Mouse (Mus musculus) embryonic facial prominence, embryonic 11.5 days (tissue): ENCODE results near the gene Ipo13. TPM values are rescaled to one million over a fixed set of nuclear protein-coding genes. Genes with fewer than 3 reads are reported as not detected.

Experiments used
- ATAC-seq: fragments of 200-750 bp; cut with Nextera tagmentation; replicated peaks from 2 replicates; pipeline ENCODE4 v1.8.0; 2017; ENCODE audit warnings: low read depth; ENCODE audit not compliant: insufficient number of reproducible peaks, low FRiP score, low TSS enrichment
- DNase-seq: peaks from one replicate; pipeline ENCODE4 v3.0.0-alpha.2; 2015; ENCODE audit warnings: low spot score
- H3K27ac ChIP-seq: fragments of 300-500 bp; sonication (generic); replicated peaks from 2 replicates; pipeline ENCODE4 v1.5.1; 2014; ENCODE audit warnings: mild to moderate bottlenecking, low read depth, low read length, control low read depth
- H3K27me3 ChIP-seq: fragments of 300-500 bp; sonication (generic); 2 replicates; pipeline ENCODE4 v1.6.1; 2014; ENCODE audit warnings: mild to moderate bottlenecking, low read length, moderate library complexity, mixed read lengths; ENCODE audit not compliant: control insufficient read depth, insufficient read depth
- H3K36me3 ChIP-seq: fragments of 300-500 bp; sonication (generic); replicated peaks from 2 replicates; pipeline ENCODE4 v1.6.1; 2014; ENCODE audit warnings: low read depth, mild to moderate bottlenecking, low read length, moderate library complexity, mixed read lengths; ENCODE audit not compliant: control insufficient read depth, insufficient read depth
- H3K4me1 ChIP-seq: fragments of 300-500 bp; sonication (generic); 2 replicates; pipeline ENCODE4 v1.6.1; 2014; ENCODE audit warnings: low read length, mixed read lengths; ENCODE audit not compliant: control insufficient read depth, insufficient read depth
- H3K4me2 ChIP-seq: fragments of 300-500 bp; sonication (generic); 2 replicates; pipeline ENCODE4 v1.6.1; 2014; ENCODE audit warnings: low read depth, mild to moderate bottlenecking, control low read depth, low read length, moderate library complexity
- H3K4me3 ChIP-seq: fragments of 300-500 bp; sonication (generic); 2 replicates; pipeline ENCODE4 v1.5.1; 2014; ENCODE audit warnings: low read depth, low read length, control low read depth
- H3K9ac ChIP-seq: fragments of 300-500 bp; sonication (generic); replicated peaks from 2 replicates; pipeline ENCODE4 v1.6.1; 2014; ENCODE audit warnings: mild to moderate bottlenecking, control low read depth, low read length
- H3K9me3 ChIP-seq: fragments of 300-500 bp; sonication (generic); replicated peaks from 2 replicates; pipeline ENCODE4 v1.6.1; 2016; ENCODE audit warnings: mild to moderate bottlenecking, low read length, inconsistent platforms, mixed read lengths; ENCODE audit not compliant: control insufficient read depth
- WGBS: fragments of 180-500 bp; shearing (Covaris S2); extraction: QIAGEN DNeasy Blood & Tissue Kit; methylation state at CpG from one replicate; pipeline ENCODE4 v1.1.7; 2014; 5-methylcytosine and 5-hydroxymethylcytosine counted together
- polyA plus RNA-seq: library from polyadenylated mRNA; unstranded; fragments of >200 nt; fragmentation: Nextera tagmentation; extraction: Ambion mirVana; gene quantifications from 2 replicates; pipeline ENCODE4 v1.2.1, GENCODE M21; 2014

Ipo13 gene
- polyA plus RNA-seq, 1 experiment from 2014 or later, result 41.0 TPM

- no peaks in the 10 kb centered on the region for H3K4me1 ChIP-seq
- no peak overlapping the region for H3K4me2 ChIP-seq
- H3K27me3 ChIP-seq, result no peaks in the 10 kb centered on the region
- H3K9me3 ChIP-seq, result no peaks in the 10 kb centered on the region
- 61% methylated on average over 17 of the region's 17 CpGs for WGBS
- no peak for ATAC-seq
- H3K9ac ChIP-seq, result no peak overlapping the region
- DNase-seq, result no peak
- H3K4me3 ChIP-seq, result no peak overlapping the region
- no peak overlapping the region for H3K27ac ChIP-seq
- no peaks in the 10 kb centered on the region for H3K36me3 ChIP-seq
Observed at GRCm38 (mm10) chr4:117849063-117849462, 65.7 kb downstream of the Ipo13 start.

GRCm38 (mm10) chr4:117847011-117847410, 67.8 kb downstream of the Ipo13 start:
- no peaks in the 10 kb centered on the region for H3K4me1 ChIP-seq
- H3K36me3 ChIP-seq, result no peaks in the 10 kb centered on the region
- H3K4me3 ChIP-seq, result no peak overlapping the region
- no peak overlapping the region for H3K27ac ChIP-seq
- 46% methylated on average over 2 of the region's 2 CpGs for WGBS
- no peaks in the 10 kb centered on the region for H3K9me3 ChIP-seq
- no peak for ATAC-seq
- H3K9ac ChIP-seq, result no peak overlapping the region
- no peak overlapping the region for H3K4me2 ChIP-seq
- no peaks in the 10 kb centered on the region for H3K27me3 ChIP-seq
- DNase-seq, result no peak

- Histone ChIP-seq H3K27me3 (no peaks in the 10 kb centered on the region), H3K4me1 (no peaks in the 10 kb centered on the region), H3K27ac (no peak overlapping the region), H3K4me2 (no peak overlapping the region), H3K4me3 (no peak overlapping the region), H3K9me3 (no peaks in the 10 kb centered on the region), H3K9ac (no peak overlapping the region), H3K36me3 (no peaks in the 10 kb centered on the region)
- no peak for ATAC-seq
- no peak for DNase-seq
- WGBS, result 96% methylated on average over 4 of the region's 4 CpGs
Observed at GRCm38 (mm10) chr4:117846261-117846660, 68.5 kb downstream of the Ipo13 start.

GRCm38 (mm10) chr4:117845316-117845715, 69.5 kb downstream of the Ipo13 start:
- WGBS, result 84% methylated on average over 11 of the region's 11 CpGs

More at GRCm38 (mm10) chr4:117845316-117845715, 69.5 kb downstream of the Ipo13 start:
- Histone ChIP-seq H3K27me3 (no peaks in the 10 kb centered on the region), H3K9ac (no peak overlapping the region), H3K36me3 (no peaks in the 10 kb centered on the region), H3K9me3 (no peaks in the 10 kb centered on the region), H3K27ac (no peak overlapping the region), H3K4me3 (no peak overlapping the region), H3K4me2 (no peak overlapping the region), H3K4me1 (no peaks in the 10 kb centered on the region)
- no peak for ATAC-seq
- DNase-seq, result no peak

Other genes with a start within 250 kb of the Ipo13 start
- 89.6 and 89.9 TPM in 2 replicates for gene Dmap1, start 232.7 kb downstream of the Ipo13 start, polyA plus RNA-seq
- gene Gm12845, start 190.6 kb downstream of the Ipo13 start, polyA plus RNA-seq, result not detected in 2 replicates
- not detected in 2 replicates for gene Klf17, start 149.4 kb downstream of the Ipo13 start, polyA plus RNA-seq
- 5.3 and 5.9 TPM in 2 replicates for gene Slc6a9, start 80.5 kb downstream of the Ipo13 start, polyA plus RNA-seq
- 0.86 and 1.6 TPM in 2 replicates for gene Ccdc24, start 42.4 kb downstream of the Ipo13 start, polyA plus RNA-seq
- 24.9 and 26.5 TPM in 2 replicates for gene B4galt2, start 31.5 kb downstream of the Ipo13 start, polyA plus RNA-seq
- 154 and 177 TPM in 2 replicates for gene Atp6v0b, start 27.7 kb downstream of the Ipo13 start, polyA plus RNA-seq
- 20.8 and 23.8 TPM in 2 replicates for gene Dph2, start 23.0 kb downstream of the Ipo13 start, polyA plus RNA-seq
- gene Artn, start 14.8 kb upstream of the Ipo13 start, polyA plus RNA-seq, result 2.0 and 2.6 TPM in 2 replicates
- gene St3gal3, start 219.9 kb upstream of the Ipo13 start, polyA plus RNA-seq, result 4.8 and 5.6 TPM in 2 replicates